Mouse (Mus musculus): Measurements from ENCODE around the gene Wdr53. TPM values are rescaled to one million over a fixed set of nuclear protein-coding genes. Genes with fewer than 3 reads are reported as not detected.
"Not testable (repeated sequence)": the region's sequence is repeated elsewhere in the genome, so short reads cannot be mapped to it uniquely, and the experiment has no call there.

Gene Wdr53
- polyA plus RNA-seq, 1 experiment from 2014 or later, result 15.6 TPM

DNA sequence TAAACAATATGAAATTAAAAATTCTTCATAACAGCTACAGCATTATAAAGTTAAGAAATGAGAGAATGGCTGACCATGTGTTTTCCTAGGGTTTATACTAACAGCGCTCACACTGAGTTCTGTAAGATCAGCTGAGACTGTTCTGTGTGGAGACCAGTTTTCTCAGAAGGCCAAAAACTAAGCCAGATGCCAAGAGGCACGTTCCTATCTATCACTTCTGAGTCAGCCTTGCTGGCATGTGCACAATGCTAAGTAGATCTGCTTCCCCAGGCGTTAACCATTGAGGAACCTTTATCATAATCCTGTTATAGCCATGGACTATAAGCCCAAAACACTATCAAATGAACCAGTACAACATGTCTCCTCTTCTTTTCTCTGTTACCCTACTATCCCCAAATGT lies 15.0 kb upstream of the Wdr53 start:
- not testable (repeated sequence) for DNase-seq (ENCODE audit: low spot score); H3K4me1 ChIP-seq (replicated peaks; ENCODE audit: control insufficient read depth, insufficient read depth, low read length); H3K9ac ChIP-seq; ATAC-seq (ENCODE audit: low FRiP score); H3K27ac ChIP-seq; H3K4me3 ChIP-seq (replicated peaks; ENCODE audit: low read length); H3K9me3 ChIP-seq (ENCODE audit: control insufficient read depth, low read length); H3K4me2 ChIP-seq (replicated peaks); H3K27me3 ChIP-seq (ENCODE audit: control insufficient read depth, insufficient read depth, low read length)
- peaks cover 47% of the 10 kb centered on the region for H3K36me3 ChIP-seq (replicated peaks; ENCODE audit: control insufficient read depth, insufficient read depth)
- WGBS, result 87% methylated on average over 3 of the region's 3 CpGs

DNA sequence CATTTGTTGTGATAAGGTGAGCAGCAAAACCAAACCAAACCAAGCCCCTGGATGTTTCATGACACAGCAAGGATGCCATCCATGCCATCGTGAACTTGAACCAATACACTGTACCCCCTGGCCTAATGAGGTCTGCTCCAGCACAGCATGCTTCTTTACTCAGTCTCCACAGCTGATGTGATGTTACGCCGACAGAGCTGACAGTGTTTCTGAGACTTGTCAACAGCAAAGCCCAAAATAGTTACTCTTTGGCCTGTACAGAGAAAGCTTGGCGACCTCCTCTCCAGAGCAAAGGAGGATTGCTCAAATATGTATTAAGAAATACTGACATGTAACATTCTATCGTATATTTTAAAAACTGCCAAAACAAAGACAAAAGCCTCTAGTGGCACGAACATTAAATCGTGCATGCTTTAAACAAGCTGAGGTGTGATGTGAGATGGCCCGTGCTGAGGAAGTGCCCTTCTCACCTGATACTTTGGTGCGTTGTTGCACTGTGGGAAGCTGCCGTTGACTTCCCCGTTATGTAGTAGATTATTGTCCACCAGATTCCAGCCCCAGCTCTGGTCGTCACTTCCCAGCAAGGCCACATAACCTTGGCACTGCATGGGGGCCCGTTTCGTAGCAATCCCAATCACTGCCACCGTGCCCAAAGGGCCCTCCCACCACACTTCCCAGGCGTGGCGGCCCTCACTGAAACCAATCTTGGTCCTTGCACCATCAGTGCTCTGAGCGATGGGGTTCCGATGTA lies 8.9 kb upstream of the Wdr53 start:
- Histone ChIP-seq H3K9me3 (ENCODE audit: control insufficient read depth, low read length) (no peaks in the 10 kb centered on the region), H3K27ac (no peak overlapping the region), H3K4me2 (replicated peaks) (no peak overlapping the region), H3K4me1 (replicated peaks; ENCODE audit: control insufficient read depth, insufficient read depth, low read length) (0 out of 2 replicates have a peak, but pooled peaks cover 2% of the 10 kb centered on the region), H3K27me3 (ENCODE audit: control insufficient read depth, insufficient read depth, low read length) (no peaks in the 10 kb centered on the region), H3K36me3 (replicated peaks; ENCODE audit: control insufficient read depth, insufficient read depth) (peaks cover 42% of the 10 kb centered on the region), H3K4me3 (replicated peaks; ENCODE audit: low read length) (no peak overlapping the region), H3K9ac (no peak overlapping the region)
- no peak for DNase-seq (ENCODE audit: low spot score)
- 93% methylated on average over 19 of the region's 19 CpGs for whole genome bisulfite sequencing
- no peak for ATAC-seq (ENCODE audit: low FRiP score)

DNA sequence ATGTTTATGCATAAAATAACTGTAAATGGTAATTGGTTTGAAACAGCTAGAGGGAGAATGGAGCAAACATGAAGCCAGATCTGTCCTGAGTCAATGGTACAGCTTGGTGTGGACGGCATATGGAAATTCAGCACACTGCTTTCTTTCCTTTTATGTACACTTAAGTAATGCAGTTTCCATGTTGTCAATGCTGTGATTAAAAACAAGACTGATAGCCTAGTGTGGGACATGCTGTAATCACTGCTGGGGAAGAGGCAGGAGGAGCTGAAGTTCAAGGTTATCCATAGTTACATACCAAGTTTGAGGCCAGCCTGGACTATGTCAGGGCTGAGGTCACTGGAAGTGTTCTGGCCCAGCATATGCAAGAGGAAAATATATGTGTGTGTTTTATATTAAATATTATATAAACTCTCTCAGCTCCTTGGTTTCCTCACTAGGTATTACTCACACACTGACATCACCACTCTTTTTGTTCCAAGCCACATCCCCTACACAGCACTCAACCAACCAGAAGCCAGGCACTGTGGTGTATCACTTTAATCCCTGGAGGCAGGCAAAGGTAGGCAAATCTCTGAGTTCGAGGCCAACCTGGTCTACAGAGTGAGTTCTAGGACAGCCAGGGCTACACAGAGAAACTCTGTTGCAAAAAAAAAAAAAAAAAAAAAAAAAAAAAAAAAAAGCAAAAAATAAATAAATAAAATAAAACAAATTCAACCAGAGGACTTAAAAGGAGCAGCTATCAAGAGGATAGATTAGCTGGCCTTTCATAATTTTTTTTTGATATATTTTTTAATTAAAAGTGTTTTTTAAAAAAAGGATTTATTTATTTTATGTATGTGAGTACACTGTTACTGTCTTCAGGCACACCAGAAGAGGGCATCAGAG lies 7.4 kb upstream of the Wdr53 start:
- H3K27me3 ChIP-seq (ENCODE audit: control insufficient read depth, insufficient read depth, low read length), result no peaks in the 10 kb centered on the region
- 90% methylated on average over 2 of the region's 2 CpGs for WGBS
- no peak overlapping the region for H3K9ac ChIP-seq
- peaks cover 13% of the 10 kb centered on the region; the same call in 1 of the 2 replicates for H3K4me1 ChIP-seq (replicated peaks; ENCODE audit: control insufficient read depth, insufficient read depth, low read length)
- no peak overlapping the region for H3K27ac ChIP-seq
- no peak for ATAC-seq (ENCODE audit: low FRiP score)
- no peak for DNase-seq (ENCODE audit: low spot score)
- H3K4me3 ChIP-seq (replicated peaks; ENCODE audit: low read length), result no peak overlapping the region
- no peak overlapping the region for H3K4me2 ChIP-seq (replicated peaks)
- peaks cover 27% of the 10 kb centered on the region for H3K36me3 ChIP-seq (replicated peaks; ENCODE audit: control insufficient read depth, insufficient read depth)
- H3K9me3 ChIP-seq (ENCODE audit: control insufficient read depth, low read length), result no peaks in the 10 kb centered on the region

DNA sequence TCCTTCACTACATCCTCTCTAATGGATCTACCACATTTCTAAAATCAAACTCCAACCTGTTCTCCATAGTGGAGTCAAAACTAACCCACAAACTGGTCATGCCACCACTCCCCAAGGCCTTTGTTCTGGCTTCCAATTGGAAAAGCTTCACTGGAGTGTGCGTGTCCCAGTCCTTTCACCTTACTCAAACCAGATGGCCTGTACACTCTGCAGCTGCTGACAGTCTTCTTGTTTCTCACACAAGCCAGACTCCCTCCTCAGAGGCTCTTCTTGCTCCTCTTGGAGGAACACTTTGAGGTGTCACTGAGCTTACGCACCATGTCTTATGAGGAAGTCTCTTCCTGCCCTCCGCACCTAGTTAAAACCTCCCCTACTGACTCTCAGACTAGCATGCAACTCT lies 3.1 kb upstream of the Wdr53 start:
- 94% methylated on average over 3 of the region's 3 CpGs for WGBS
- H3K4me2 ChIP-seq (replicated peaks), result no peak overlapping the region
- H3K4me3 ChIP-seq (replicated peaks; ENCODE audit: low read length), result no peak overlapping the region
- H3K27ac ChIP-seq, result no peak overlapping the region
- H3K4me1 ChIP-seq (replicated peaks; ENCODE audit: control insufficient read depth, insufficient read depth, low read length), result peaks cover 33% of the 10 kb centered on the region
- H3K27me3 ChIP-seq (ENCODE audit: control insufficient read depth, insufficient read depth, low read length), result no peaks in the 10 kb centered on the region
- H3K9ac ChIP-seq, result no peak overlapping the region
- ATAC-seq (ENCODE audit: low FRiP score) (no peak), DNase-seq (ENCODE audit: low spot score) (no peak)
- H3K9me3 ChIP-seq (ENCODE audit: control insufficient read depth, low read length), result no peaks in the 10 kb centered on the region
- H3K36me3 ChIP-seq (replicated peaks; ENCODE audit: control insufficient read depth, insufficient read depth), result no peaks in the 10 kb centered on the region

DNA sequence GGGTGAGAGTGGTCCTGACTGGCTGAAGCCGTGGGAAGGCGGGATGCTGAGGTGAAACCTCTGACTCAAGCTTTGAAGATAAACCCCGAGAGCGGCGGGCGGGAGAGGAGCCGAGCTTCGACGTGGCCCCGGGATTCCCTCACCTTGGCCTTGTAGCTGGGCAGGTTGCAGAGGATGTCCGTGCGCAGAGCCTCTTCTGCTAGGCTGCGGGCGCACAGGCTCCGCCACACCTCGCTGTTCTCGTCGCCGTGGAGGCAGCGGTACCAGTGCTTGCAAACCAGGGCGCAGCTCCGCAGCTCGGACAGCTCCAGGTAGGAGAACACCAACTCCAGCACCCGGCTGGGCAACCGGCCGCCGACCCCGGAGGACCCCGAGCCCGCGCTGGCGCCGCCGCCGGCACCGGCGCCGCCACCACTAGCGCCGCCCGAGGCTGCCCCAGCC lies 656 bp upstream of the Wdr53 start:
- peak overlapping the region; percentile 93 for H3K9ac ChIP-seq
- peak overlapping the region; percentile 91 for H3K27ac ChIP-seq
- WGBS, result 0% methylated on average over 34 of the region's 41 CpGs
- peak overlapping the region; percentile 91 for H3K4me3 ChIP-seq (replicated peaks; ENCODE audit: low read length)
- H3K4me2 ChIP-seq (replicated peaks), result peak overlapping the region; percentile 87
- DNase-seq (ENCODE audit: low spot score), result no peak
- H3K36me3 ChIP-seq (replicated peaks; ENCODE audit: control insufficient read depth, insufficient read depth), result no peaks in the 10 kb centered on the region
- H3K4me1 ChIP-seq (replicated peaks; ENCODE audit: control insufficient read depth, insufficient read depth, low read length), result peaks cover 33% of the 10 kb centered on the region
- no peak for ATAC-seq (ENCODE audit: low FRiP score)
- H3K27me3 ChIP-seq (ENCODE audit: control insufficient read depth, insufficient read depth, low read length), result no peaks in the 10 kb centered on the region
- H3K9me3 ChIP-seq (ENCODE audit: control insufficient read depth, low read length), result no peaks in the 10 kb centered on the region

DNA sequence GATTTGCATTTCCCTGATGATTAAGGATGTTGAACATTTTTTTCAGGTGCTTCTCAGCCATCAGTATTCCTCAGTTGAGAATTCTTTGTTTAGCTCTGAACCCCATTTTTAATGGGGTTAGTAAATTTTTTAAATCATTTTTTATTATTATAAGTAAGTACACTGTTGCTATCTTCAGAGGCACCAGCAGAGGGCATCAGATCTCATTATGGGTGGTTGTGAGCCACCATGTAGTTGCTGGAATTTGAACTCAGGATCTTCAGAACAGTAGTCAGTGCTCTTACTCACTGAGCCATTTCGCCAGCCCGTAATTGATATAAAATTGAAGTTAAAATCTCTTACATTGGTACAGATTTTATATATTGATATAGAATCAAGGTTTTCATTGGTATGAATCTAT lies 17.2 kb downstream of the Wdr53 start:
- not testable (repeated sequence) for H3K4me3 ChIP-seq (replicated peaks; ENCODE audit: low read length); H3K9ac ChIP-seq; H3K4me2 ChIP-seq (replicated peaks); ATAC-seq (ENCODE audit: low FRiP score); DNase-seq (ENCODE audit: low spot score); H3K36me3 ChIP-seq (replicated peaks; ENCODE audit: control insufficient read depth, insufficient read depth); H3K27ac ChIP-seq; H3K27me3 ChIP-seq (ENCODE audit: control insufficient read depth, insufficient read depth, low read length); H3K4me1 ChIP-seq (replicated peaks; ENCODE audit: control insufficient read depth, insufficient read depth, low read length); H3K9me3 ChIP-seq (ENCODE audit: control insufficient read depth, low read length)
- 92% methylated on average over 2 of the region's 2 CpGs for WGBS

DNA sequence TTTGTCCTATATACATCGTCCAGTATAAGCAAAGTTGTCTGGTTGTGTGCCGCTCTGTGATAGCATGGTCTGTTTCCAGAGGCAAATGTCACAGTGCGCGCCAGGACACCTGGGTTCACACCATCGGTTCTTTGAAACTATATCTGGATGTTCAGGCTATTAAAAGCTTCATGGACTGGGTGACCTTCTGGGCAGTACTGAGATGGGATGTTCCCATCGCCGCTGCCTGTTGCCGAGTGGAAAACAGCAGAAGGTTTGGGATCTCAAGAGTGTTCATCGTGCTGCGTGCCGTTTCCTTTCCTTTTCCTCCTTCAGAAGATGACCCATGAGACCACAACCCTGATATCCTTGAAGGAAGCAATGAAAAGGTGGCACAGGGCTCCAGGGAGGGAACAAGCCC lies 24.3 kb downstream of the Wdr53 start, which contains the start of gene Smco1:
Gene Smco1, plus strand, starts transcription at position 178 of the 400 bp plus-strand sequence.
- Histone ChIP-seq H3K4me1 (replicated peaks; ENCODE audit: control insufficient read depth, insufficient read depth, low read length) (no peaks in the 10 kb centered on the region), H3K4me3 (replicated peaks; ENCODE audit: low read length) (no peak within 1 kb of the TSS), H3K27me3 (ENCODE audit: control insufficient read depth, insufficient read depth, low read length) (no peaks in the 10 kb centered on the region), H3K4me2 (replicated peaks) (no peak within 1 kb of the TSS), H3K36me3 (replicated peaks; ENCODE audit: control insufficient read depth, insufficient read depth) (no peaks in the 10 kb centered on the region), H3K9me3 (ENCODE audit: control insufficient read depth, low read length) (no peaks in the 10 kb centered on the region), H3K9ac (no peak within 1 kb of the TSS), H3K27ac (no peak within 1 kb of the TSS)
- ATAC-seq (ENCODE audit: low FRiP score), result no peak
- DNase-seq (ENCODE audit: low spot score), result no peak
- WGBS, result 89% methylated on average over 11 of the region's 11 CpGs

DNA sequence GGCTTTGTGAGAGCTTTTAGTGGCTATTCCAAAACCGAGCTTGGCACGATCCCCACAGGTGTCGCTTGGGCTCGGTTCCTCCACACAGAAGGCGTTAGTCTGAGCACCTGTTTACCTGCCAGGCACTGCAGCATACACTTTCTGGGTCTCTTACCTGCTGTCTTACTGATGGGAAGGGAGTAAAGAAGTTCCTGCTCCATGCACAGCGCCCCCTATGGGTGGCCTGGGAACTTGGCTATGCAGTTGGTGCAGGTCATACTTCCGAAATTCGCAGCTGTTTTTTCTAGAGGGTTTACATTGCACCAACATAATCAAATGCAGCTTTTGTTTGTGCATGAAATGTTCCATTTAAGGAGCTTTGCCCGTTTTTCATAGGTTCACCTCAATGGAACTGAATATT lies 26.3 kb downstream of the Wdr53 start:
- Histone ChIP-seq H3K9ac (no peak overlapping the region), H3K27ac (no peak overlapping the region), H3K4me1 (replicated peaks; ENCODE audit: control insufficient read depth, insufficient read depth, low read length) (peaks cover 6% of the 10 kb centered on the region), H3K27me3 (ENCODE audit: control insufficient read depth, insufficient read depth, low read length) (no peaks in the 10 kb centered on the region), H3K4me2 (replicated peaks) (no peak overlapping the region), H3K36me3 (replicated peaks; ENCODE audit: control insufficient read depth, insufficient read depth) (no peaks in the 10 kb centered on the region), H3K9me3 (ENCODE audit: control insufficient read depth, low read length) (no peaks in the 10 kb centered on the region), H3K4me3 (replicated peaks; ENCODE audit: low read length) (no peak overlapping the region)
- ATAC-seq (ENCODE audit: low FRiP score), result no peak
- WGBS, result 50% methylated on average over 9 of the region's 9 CpGs
- no peak for DNase-seq (ENCODE audit: low spot score)

DNA sequence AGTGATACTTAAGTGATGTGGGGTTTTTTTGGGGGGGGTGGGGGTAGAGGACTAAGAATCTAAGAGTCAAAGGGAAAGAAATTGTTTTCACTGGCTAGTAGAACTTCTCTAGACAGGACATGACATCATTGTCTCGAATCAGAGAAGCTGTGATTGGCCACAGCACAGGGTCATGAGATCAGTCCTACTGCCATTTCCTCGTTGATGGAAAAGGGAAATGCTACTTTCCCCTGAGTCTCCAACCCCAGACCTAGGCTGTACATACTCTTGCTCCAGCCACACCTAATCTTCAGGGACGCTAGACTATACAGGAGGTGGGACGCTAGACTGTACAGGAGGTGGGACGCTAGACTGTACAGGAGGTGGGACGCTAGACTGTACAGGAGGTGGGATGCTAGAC lies 28.0 kb downstream of the Wdr53 start:
- no peak overlapping the region for H3K27ac ChIP-seq
- no peak for ATAC-seq (ENCODE audit: low FRiP score)
- WGBS, result 89% methylated on average over 6 of the region's 6 CpGs
- no peak overlapping the region for H3K4me2 ChIP-seq (replicated peaks)
- peaks cover 22% of the 10 kb centered on the region for H3K4me1 ChIP-seq (replicated peaks; ENCODE audit: control insufficient read depth, insufficient read depth, low read length)
- no peaks in the 10 kb centered on the region for H3K9me3 ChIP-seq (ENCODE audit: control insufficient read depth, low read length)
- no peaks in the 10 kb centered on the region for H3K36me3 ChIP-seq (replicated peaks; ENCODE audit: control insufficient read depth, insufficient read depth)
- H3K4me3 ChIP-seq (replicated peaks; ENCODE audit: low read length), result no peak overlapping the region
- no peak overlapping the region for H3K9ac ChIP-seq
- H3K27me3 ChIP-seq (ENCODE audit: control insufficient read depth, insufficient read depth, low read length), result no peaks in the 10 kb centered on the region
- DNase-seq (ENCODE audit: low spot score), result no peak

Data from hindbrain, embryonic 14.5 days (tissue).